Mouse (Mus musculus): ENCODE results near the gene Uroc1. TPM values are rescaled to one million over a fixed set of nuclear protein-coding genes. Genes with fewer than 3 reads are reported as not detected.

The Uroc1 gene
- polyA plus RNA-seq, 1 experiment from 2014 or later, result 6.3 TPM

DNA sequence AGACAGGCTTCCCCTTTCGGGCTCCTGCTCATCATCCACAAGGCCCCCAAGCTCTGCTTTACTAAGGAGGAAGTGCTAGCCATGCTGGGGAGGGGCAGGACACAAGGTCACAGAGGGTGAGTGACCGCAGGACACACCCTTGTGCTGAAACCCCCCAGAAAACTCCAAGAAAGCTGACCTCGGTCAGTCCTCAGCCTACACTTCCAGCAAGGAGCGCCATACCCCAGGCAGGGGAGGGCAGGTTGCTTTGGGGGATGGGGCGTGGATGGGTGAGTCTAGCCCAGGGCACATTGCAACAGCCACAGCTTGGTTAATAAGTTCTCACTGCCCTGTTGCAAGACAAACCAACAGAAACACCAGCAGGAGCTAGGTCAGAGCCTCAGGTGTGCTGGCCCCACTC is 12.7 kb upstream of the Uroc1 start:
- peak overlapping the region; percentile 72 for H3K27ac ChIP-seq
- H3K4me3 ChIP-seq (replicated peaks), result no peak overlapping the region
- H3K4me2 ChIP-seq, result no peak overlapping the region
- peaks cover 29% of the 10 kb centered on the region for H3K4me1 ChIP-seq (replicated peaks)
- H3K9me3 ChIP-seq (replicated peaks), result no peaks in the 10 kb centered on the region
- 0 out of 2 replicates have a peak, but pooled peaks cover 6% of the 10 kb centered on the region for H3K27me3 ChIP-seq
- no peak overlapping the region for H3K9ac ChIP-seq
- peaks cover 10% of the 10 kb centered on the region; the same call in 1 of the 2 replicates for H3K36me3 ChIP-seq
- 46% methylated on average over 5 of the region's 5 CpGs for WGBS (ENCODE audit: insufficient replicate concordance)
- DNase-seq (no peak), ATAC-seq (ENCODE audit: low read depth) (peak; percentile 72)

GRCm38 (mm10) chr6:90321811-90322210 is 11.3 kb upstream of the Uroc1 start:
- peak overlapping the region; percentile 72 for H3K27ac ChIP-seq
- H3K4me1 ChIP-seq (replicated peaks), result peaks cover 32% of the 10 kb centered on the region
- WGBS (ENCODE audit: insufficient replicate concordance), result 33% methylated on average over 4 of the region's 4 CpGs
- H3K4me2 ChIP-seq, result no peak overlapping the region
- no peaks in the 10 kb centered on the region for H3K9me3 ChIP-seq (replicated peaks)
- H3K9ac ChIP-seq, result no peak overlapping the region
- ATAC-seq (ENCODE audit: low read depth) (no peak), DNase-seq (no peak)
- no peak overlapping the region for H3K4me3 ChIP-seq (replicated peaks)
- H3K36me3 ChIP-seq, result no peaks in the 10 kb centered on the region
- 0 out of 2 replicates have a peak, but pooled peaks cover 6% of the 10 kb centered on the region for H3K27me3 ChIP-seq

GRCm38 (mm10) chr6:90324026-90324425 is 9.1 kb upstream of the Uroc1 start:
- H3K9me3 ChIP-seq (replicated peaks), result no peaks in the 10 kb centered on the region
- 55% methylated on average over 3 of the region's 3 CpGs for WGBS (ENCODE audit: insufficient replicate concordance)
- no peak overlapping the region for H3K9ac ChIP-seq
- no peaks in the 10 kb centered on the region for H3K36me3 ChIP-seq
- H3K27me3 ChIP-seq, result 0 out of 2 replicates have a peak, but pooled peaks cover 6% of the 10 kb centered on the region
- peaks cover 32% of the 10 kb centered on the region for H3K4me1 ChIP-seq (replicated peaks)
- H3K27ac ChIP-seq, result peak overlapping the region; percentile 77; the same call in 1 of the 2 replicates
- peak overlapping the region; percentile 52 for H3K4me2 ChIP-seq
- DNase-seq (no peak), ATAC-seq (ENCODE audit: low read depth) (no peak)
- peak overlapping the region; percentile 48 for H3K4me3 ChIP-seq (replicated peaks)

GRCm38 (mm10) chr6:90324463-90324862 is 8.6 kb upstream of the Uroc1 start:
- peak overlapping the region; percentile 48 for H3K4me3 ChIP-seq (replicated peaks)
- WGBS (ENCODE audit: insufficient replicate concordance), result 40% methylated on average over 3 of the region's 3 CpGs
- ATAC-seq (ENCODE audit: low read depth) (peak; percentile 40; the same call in 1 of the 2 replicates), DNase-seq (no peak)
- H3K9me3 ChIP-seq (replicated peaks), result no peaks in the 10 kb centered on the region
- H3K4me1 ChIP-seq (replicated peaks), result peaks cover 30% of the 10 kb centered on the region
- H3K27me3 ChIP-seq, result 0 out of 2 replicates have a peak, but pooled peaks cover 6% of the 10 kb centered on the region
- H3K27ac ChIP-seq, result peak overlapping the region; percentile 77
- H3K9ac ChIP-seq, result peak overlapping the region; percentile 45
- peak overlapping the region; percentile 52 for H3K4me2 ChIP-seq
- H3K36me3 ChIP-seq, result no peaks in the 10 kb centered on the region

- 0 out of 2 replicates have a peak, but pooled peaks cover 6% of the 10 kb centered on the region for H3K27me3 ChIP-seq
- DNase-seq (no peak), ATAC-seq (ENCODE audit: low read depth) (peak; percentile 38)
- peak within 1 kb of the TSS; percentile 45 for H3K9ac ChIP-seq
- peak within 1 kb of the TSS; percentile 48 for H3K4me3 ChIP-seq (replicated peaks)
- H3K27ac ChIP-seq, result peak within 1 kb of the TSS; percentile 77
- 4% methylated on average over 22 of the region's 22 CpGs for WGBS (ENCODE audit: insufficient replicate concordance)
- peak within 1 kb of the TSS; percentile 52 for H3K4me2 ChIP-seq
- peaks cover 25% of the 10 kb centered on the region for H3K4me1 ChIP-seq (replicated peaks)
- no peaks in the 10 kb centered on the region for H3K9me3 ChIP-seq (replicated peaks)
- no peaks in the 10 kb centered on the region for H3K36me3 ChIP-seq
These were observed 8.1 kb upstream of the Uroc1 start, which contains the start of gene Chst13 for GRCm38 (mm10) chr6:90324991-90325390. Chst13 (minus strand) TSS chr6:90325185.

GRCm38 (mm10) chr6:90327670-90328069 is 5.4 kb upstream of the Uroc1 start:
- DNase-seq, result no peak
- H3K27me3 ChIP-seq, result 0 out of 2 replicates have a peak, but pooled peaks cover 6% of the 10 kb centered on the region
- no peaks in the 10 kb centered on the region for H3K36me3 ChIP-seq
- no peak overlapping the region for H3K9ac ChIP-seq
- no peak overlapping the region for H3K4me3 ChIP-seq (replicated peaks)
- H3K4me2 ChIP-seq, result no peak overlapping the region
- 10% methylated on average over 6 of the region's 6 CpGs for WGBS (ENCODE audit: insufficient replicate concordance)
- ATAC-seq (ENCODE audit: low read depth), result no peak
- peaks cover 7% of the 10 kb centered on the region; the same call in 1 of the 2 replicates for H3K4me1 ChIP-seq (replicated peaks)
- H3K27ac ChIP-seq, result no peak overlapping the region
- no peaks in the 10 kb centered on the region for H3K9me3 ChIP-seq (replicated peaks)

GRCm38 (mm10) chr6:90329953-90330352 is 3.1 kb upstream of the Uroc1 start:
- no peak for ATAC-seq (ENCODE audit: low read depth)
- Histone ChIP-seq H3K27me3 (0 out of 2 replicates have a peak, but pooled peaks cover 4% of the 10 kb centered on the region), H3K27ac (no peak overlapping the region), H3K4me2 (no peak overlapping the region), H3K4me1 (replicated peaks) (peaks cover 7% of the 10 kb centered on the region; the same call in 1 of the 2 replicates), H3K4me3 (replicated peaks) (no peak overlapping the region), H3K9ac (no peak overlapping the region), H3K9me3 (replicated peaks) (no peaks in the 10 kb centered on the region), H3K36me3 (no peaks in the 10 kb centered on the region)
- WGBS (ENCODE audit: insufficient replicate concordance), result 42% methylated on average over 1 of the region's 1 CpGs
- no peak for DNase-seq

DNA sequence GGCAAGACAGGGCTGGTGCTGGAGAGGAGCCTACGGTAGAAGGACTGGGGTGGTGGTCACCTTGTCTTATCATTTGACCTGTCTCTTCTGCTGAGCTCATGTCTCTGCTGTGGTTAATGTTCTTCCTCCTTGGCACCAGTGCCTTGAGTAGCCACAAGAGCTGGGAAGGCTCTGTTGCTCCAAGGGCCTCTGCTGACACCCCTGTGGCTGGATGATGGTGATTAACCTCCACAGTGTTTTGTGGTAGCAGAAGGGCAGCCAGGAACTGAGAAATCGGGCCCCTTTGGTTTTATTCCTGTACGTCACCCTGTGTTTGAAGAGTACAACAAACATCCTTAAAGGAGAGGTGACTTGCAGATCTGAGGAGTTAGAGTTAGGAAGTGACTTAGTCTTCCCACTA is 1.2 kb downstream of the Uroc1 start:
- H3K27me3 ChIP-seq, result no peaks in the 10 kb centered on the region
- H3K4me3 ChIP-seq (replicated peaks), result peak overlapping the region; percentile 26; the same call in 1 of the 2 replicates
- 42% methylated on average over 3 of the region's 3 CpGs for WGBS (ENCODE audit: insufficient replicate concordance)
- no peak for DNase-seq
- no peaks in the 10 kb centered on the region for H3K9me3 ChIP-seq (replicated peaks)
- H3K9ac ChIP-seq, result 0 out of 2 replicates have a peak overlapping the region, but pooled peaks have one; percentile 13
- H3K27ac ChIP-seq, result no peak overlapping the region
- no peaks in the 10 kb centered on the region for H3K4me1 ChIP-seq (replicated peaks)
- no peaks in the 10 kb centered on the region for H3K36me3 ChIP-seq
- H3K4me2 ChIP-seq, result peak overlapping the region; percentile 41
- no peak for ATAC-seq (ENCODE audit: low read depth)

GRCm38 (mm10) chr6:90342343-90342742 is 9.3 kb downstream of the Uroc1 start:
- 71% methylated on average over 2 of the region's 2 CpGs for WGBS (ENCODE audit: insufficient replicate concordance)
- Histone ChIP-seq H3K4me1 (replicated peaks) (no peaks in the 10 kb centered on the region), H3K9ac (no peak overlapping the region), H3K36me3 (no peaks in the 10 kb centered on the region), H3K27me3 (no peaks in the 10 kb centered on the region), H3K27ac (no peak overlapping the region), H3K4me2 (no peak overlapping the region), H3K9me3 (replicated peaks) (no peaks in the 10 kb centered on the region), H3K4me3 (replicated peaks) (no peak overlapping the region)
- no peak for DNase-seq
- ATAC-seq (ENCODE audit: low read depth), result no peak

- no peaks in the 10 kb centered on the region for H3K4me1 ChIP-seq (replicated peaks)
- 46% methylated on average over 4 of the region's 4 CpGs for WGBS (ENCODE audit: insufficient replicate concordance)
- DNase-seq (no peak), ATAC-seq (ENCODE audit: low read depth) (no peak)
- no peak overlapping the region for H3K4me2 ChIP-seq
- no peaks in the 10 kb centered on the region for H3K27me3 ChIP-seq
- no peak overlapping the region for H3K27ac ChIP-seq
- H3K9ac ChIP-seq, result no peak overlapping the region
- no peaks in the 10 kb centered on the region for H3K36me3 ChIP-seq
- H3K4me3 ChIP-seq (replicated peaks), result no peak overlapping the region
- H3K9me3 ChIP-seq (replicated peaks), result no peaks in the 10 kb centered on the region
These were observed 14.1 kb downstream of the Uroc1 start for GRCm38 (mm10) chr6:90347183-90347582.

GRCm38 (mm10) chr6:90348500-90348899 is 15.4 kb downstream of the Uroc1 start:
- no peak for ATAC-seq (ENCODE audit: low read depth)
- no peaks in the 10 kb centered on the region for H3K27me3 ChIP-seq
- no peak overlapping the region for H3K4me3 ChIP-seq (replicated peaks)
- H3K27ac ChIP-seq, result no peak overlapping the region
- H3K4me1 ChIP-seq (replicated peaks), result no peaks in the 10 kb centered on the region
- no peaks in the 10 kb centered on the region for H3K36me3 ChIP-seq
- H3K9ac ChIP-seq, result no peak overlapping the region
- 46% methylated on average over 4 of the region's 4 CpGs for WGBS (ENCODE audit: insufficient replicate concordance)
- no peak overlapping the region for H3K4me2 ChIP-seq
- H3K9me3 ChIP-seq (replicated peaks), result no peaks in the 10 kb centered on the region
- no peak for DNase-seq

DNA sequence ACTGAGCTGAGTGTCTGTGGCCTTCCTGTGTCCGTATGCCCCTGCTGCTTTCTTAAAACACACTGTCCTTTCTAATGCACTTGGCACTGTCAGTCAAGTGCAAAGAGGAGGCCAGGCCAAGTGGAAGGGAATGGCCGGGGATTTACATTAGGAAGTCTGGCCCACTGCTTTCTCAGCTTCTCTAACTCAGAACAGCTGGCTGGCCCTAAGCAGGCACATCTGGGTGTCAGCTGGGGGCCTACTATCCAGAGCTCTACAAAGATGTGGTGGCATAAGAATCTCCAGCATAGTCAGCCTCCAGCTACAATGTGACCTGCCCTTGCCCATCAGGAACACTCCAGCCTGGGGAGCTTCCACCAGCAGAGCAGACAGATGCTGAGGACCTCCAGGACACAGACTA is 16.9 kb downstream of the Uroc1 start:
- no peaks in the 10 kb centered on the region for H3K36me3 ChIP-seq
- no peak overlapping the region for H3K4me3 ChIP-seq (replicated peaks)
- H3K9me3 ChIP-seq (replicated peaks), result no peaks in the 10 kb centered on the region
- H3K27me3 ChIP-seq, result no peaks in the 10 kb centered on the region
- ATAC-seq (ENCODE audit: low read depth) (no peak), DNase-seq (no peak)
- no peak overlapping the region for H3K9ac ChIP-seq
- no peaks in the 10 kb centered on the region for H3K4me1 ChIP-seq (replicated peaks)
- no peak overlapping the region for H3K4me2 ChIP-seq
- 51% methylated on average over 2 of the region's 2 CpGs for WGBS (ENCODE audit: insufficient replicate concordance)
- H3K27ac ChIP-seq, result no peak overlapping the region
